Mouse (Mus musculus) R1 (cell line): ENCODE results near the gene Sh3yl1.

ENCODE experiments used
- DNase-seq: peaks from one replicate; pipeline ENCODE4 v3.0.0-alpha.2; 2018; ENCODE audit warnings: low read depth, low spot score

Sh3yl1 gene

GRCm38 (mm10) chr12:30911261-30912047 is at the start of gene Sh3yl1, which contains the start of gene Acp1:
Sh3yl1 (plus strand) TSS chr12:30911668.
Acp1 (minus strand) TSS chr12:30911589.
- peak; percentile 86 for DNase-seq

DNA sequence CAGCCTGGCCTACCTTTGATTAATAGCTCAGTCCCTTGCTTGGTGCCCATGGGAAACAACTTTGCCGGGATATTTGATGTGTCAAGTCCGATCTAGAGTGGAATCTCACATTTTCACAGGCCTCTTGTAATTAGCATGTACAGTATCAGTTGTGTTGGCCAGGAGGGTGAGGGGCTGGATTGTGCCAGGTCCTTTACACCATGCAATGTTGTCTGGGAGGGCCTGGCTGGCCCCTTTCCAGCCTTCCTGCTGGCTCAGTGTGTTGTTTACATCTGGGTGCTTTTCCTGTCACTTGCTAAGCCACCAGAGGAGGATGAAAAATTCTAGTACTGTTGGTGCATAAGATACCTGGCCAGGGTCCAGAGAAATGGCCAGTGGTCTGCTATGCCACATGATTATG is 47.1 kb upstream of the Sh3yl1 start:
- no peak for DNase-seq

GRCm38 (mm10) chr12:30865781-30866180 is 45.7 kb upstream of the Sh3yl1 start:
- DNase-seq, result no peak

DNA sequence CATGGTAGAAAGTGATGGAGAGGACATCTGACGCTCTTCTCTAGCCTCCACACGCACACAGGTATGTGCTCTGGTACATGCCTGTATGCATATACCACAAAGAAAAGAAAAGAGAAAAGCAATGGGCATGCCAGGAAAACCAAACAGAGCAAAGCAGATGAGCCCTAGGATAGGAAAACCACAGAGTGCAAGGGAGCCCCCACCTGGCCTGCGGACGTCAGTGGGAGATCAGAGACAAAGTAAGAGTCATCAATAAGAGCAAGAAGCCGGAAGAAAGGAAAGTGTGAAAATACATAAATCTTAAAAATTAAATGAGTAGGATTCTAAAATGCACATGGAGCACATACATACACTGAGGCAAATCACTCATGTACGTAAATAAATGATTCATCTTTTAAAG is 32.0 kb upstream of the Sh3yl1 start:
- DNase-seq, result no peak

DNA sequence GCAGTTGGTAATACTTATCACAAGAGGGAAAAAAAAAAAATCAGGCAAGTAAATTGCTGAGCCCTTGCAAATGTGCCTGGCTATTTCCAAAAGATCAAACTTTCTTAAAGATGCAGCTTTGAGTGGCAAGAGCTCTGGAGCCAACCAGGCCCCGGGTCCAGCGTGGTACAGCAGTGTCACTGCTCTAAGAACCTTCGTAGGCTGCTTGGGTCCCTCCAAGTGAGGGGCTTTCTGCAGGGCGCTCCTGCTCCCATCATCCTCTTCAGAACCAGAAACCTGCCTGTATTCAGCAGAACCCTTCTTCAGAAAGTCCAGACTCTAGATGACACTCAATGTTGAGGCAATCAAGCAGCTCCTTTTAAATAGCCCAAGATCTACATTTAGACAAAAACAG is 27.9 kb upstream of the Sh3yl1 start:
- DNase-seq, result no peak

DNA sequence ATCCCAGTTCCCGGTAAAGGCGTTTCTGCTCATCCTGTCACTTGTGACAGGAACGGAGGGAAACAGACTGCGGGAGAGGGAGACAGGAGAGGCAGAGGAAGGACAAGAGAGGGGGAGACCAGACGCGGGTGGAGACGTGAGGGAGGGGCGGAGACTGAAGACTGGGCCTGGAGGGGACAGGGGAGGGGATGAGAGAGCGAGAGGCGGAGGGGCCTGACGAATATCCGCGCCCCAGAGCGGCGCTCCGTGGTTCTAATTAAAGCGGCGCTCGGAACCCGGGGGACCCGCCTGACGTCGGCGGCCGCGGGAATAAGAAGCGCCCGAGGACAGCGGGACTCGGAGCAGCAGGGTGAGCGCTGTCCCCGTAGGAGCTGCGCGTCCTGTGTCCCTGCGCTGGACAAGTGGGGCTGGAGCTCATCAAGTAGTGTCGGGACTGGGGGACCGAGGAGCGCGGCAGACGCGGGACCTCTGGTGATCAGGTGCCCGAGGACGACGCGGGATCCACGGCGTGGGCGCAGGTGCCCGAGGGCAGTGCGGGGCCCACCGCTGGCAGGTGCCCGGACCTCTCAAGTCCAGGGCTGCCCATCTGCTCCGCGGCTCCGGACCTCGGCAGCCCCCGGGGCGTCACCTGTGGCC is 27.4 kb upstream of the Sh3yl1 start, which contains the start of gene Alkal2:
Gene Alkal2 (plus strand): TSS at position 337 of the 636 bp plus-strand sequence.
- DNase-seq, result peak; percentile 32

GRCm38 (mm10) chr12:30884622-30885230 is 26.7 kb upstream of the Sh3yl1 start:
- peak; percentile 17 for DNase-seq

DNA sequence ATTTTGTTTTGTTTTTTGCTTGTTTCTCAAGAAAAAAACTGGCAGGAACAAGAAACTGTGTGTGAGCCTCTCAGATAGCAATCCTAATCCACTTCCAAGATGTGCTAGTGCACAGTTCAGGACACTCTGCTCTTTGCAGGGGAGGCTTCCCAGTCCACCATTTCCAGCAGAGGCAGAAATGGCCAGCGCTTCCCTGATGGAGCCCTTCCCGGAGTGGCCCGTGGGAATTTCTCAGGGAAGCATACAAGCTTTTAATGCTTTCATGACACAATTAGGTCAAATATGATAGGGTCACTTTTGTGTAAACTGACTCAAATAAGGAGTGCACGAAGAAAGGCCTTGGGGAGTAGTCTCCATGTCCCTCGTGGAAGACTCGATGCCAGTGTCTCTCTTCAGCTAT is 25.6 kb upstream of the Sh3yl1 start:
- no peak for DNase-seq

DNA sequence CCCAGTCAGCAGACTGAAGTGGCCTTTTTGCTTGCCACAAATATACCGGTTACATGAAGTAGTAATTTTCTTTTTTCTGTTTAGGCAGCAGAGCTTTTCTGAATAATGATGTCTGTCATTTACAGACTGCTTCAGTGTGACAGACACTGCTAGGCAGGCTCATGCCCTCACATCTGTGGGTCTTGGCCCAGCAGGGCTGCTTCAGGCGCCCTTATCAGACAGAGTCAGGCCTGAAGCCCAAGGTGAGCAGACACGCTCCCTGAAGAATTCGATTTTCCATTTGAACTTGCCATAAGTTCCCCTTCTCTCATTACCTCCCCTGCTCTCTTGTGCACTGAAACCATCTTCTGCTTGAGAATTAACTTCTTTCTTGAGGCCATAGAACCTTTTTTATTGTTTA is 23.5 kb upstream of the Sh3yl1 start:
- DNase-seq, result no peak

- peak; percentile 45 for DNase-seq
These were observed 21.4 kb upstream of the Sh3yl1 start for GRCm38 (mm10) chr12:30890067-30890466.

DNA sequence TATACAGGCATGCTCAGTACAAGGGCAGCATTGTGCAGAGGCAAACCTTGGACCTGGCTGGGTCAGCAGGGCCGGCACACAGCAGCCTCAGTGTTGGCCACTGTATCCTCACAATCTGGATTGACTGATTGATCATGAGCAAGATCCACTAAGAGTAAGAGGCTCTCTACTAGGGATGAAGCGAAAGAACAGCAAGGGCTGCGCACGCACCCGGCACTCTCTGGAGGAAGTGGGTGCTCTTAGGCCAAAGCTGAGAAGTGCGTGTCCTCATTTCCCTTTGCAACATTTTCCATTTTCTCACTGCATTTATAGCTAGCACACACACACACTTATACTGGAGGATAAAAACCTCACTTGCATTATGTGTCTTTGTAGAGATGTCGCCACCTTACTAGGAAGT is 20.0 kb upstream of the Sh3yl1 start:
- no peak for DNase-seq

GRCm38 (mm10) chr12:30897039-30897438 is 14.4 kb upstream of the Sh3yl1 start:
- no peak for DNase-seq

GRCm38 (mm10) chr12:30908658-30909057 is 2.8 kb upstream of the Sh3yl1 start:
- no peak for DNase-seq

- no peak for DNase-seq
These were observed 1.6 kb upstream of the Sh3yl1 start for GRCm38 (mm10) chr12:30909881-30910280.

- DNase-seq, result no peak
These were observed 608 bp upstream of the Sh3yl1 start for GRCm38 (mm10) chr12:30910860-30911259.

DNA sequence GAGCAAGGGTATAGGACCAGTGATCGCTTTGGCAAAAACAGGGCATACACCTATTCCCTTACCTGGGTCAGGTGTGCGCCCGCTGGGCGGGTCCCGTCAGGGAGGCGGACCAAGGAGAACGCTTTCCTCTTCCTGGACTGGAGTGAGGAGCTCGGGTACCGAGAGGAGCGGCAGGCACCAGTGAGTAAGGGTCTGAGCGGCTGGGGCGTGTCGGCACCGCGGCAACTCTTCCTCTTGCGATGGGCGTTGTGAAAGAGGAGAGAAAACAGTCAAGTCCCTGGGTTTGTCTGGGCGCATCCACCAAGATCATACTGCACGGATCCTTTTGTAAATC is 547 bp downstream of the Sh3yl1 start:
- DNase-seq, result peak; percentile 39

GRCm38 (mm10) chr12:30912840-30913239 is 1.4 kb downstream of the Sh3yl1 start:
- DNase-seq, result no peak

GRCm38 (mm10) chr12:30922401-30922800 is 10.9 kb downstream of the Sh3yl1 start:
- DNase-seq, result peak; percentile 75

DNA sequence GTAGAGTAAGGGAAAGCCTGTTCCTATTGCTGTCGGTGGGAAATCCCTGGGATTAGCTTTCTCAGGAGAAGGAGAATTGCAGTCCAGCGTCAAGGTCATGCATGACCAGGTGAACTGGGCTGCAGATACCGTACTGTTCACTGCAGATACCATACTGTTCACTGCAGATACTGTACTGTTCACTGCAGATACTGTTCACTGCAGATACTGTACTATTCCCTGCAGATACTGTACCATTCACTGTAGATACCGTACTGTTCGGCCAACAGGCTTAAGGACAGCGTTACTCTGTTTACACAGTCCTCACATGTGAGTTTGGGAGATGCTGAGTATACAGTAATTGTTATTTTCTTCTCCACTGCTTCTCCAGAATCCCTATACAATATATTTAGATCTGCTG is 16.7 kb downstream of the Sh3yl1 start:
- DNase-seq, result no peak

- DNase-seq, result no peak
These were observed 21.8 kb downstream of the Sh3yl1 start for GRCm38 (mm10) chr12:30933299-30933698.

- DNase-seq, result no peak
These were observed 25.4 kb downstream of the Sh3yl1 start for GRCm38 (mm10) chr12:30936899-30937298.

- DNase-seq, result peak; percentile 18
These were observed 31.9 kb downstream of the Sh3yl1 start for GRCm38 (mm10) chr12:30943057-30943986.
